Mouse (Mus musculus): Measurements from ENCODE around the gene Nhs.

Nhs gene

DNA sequence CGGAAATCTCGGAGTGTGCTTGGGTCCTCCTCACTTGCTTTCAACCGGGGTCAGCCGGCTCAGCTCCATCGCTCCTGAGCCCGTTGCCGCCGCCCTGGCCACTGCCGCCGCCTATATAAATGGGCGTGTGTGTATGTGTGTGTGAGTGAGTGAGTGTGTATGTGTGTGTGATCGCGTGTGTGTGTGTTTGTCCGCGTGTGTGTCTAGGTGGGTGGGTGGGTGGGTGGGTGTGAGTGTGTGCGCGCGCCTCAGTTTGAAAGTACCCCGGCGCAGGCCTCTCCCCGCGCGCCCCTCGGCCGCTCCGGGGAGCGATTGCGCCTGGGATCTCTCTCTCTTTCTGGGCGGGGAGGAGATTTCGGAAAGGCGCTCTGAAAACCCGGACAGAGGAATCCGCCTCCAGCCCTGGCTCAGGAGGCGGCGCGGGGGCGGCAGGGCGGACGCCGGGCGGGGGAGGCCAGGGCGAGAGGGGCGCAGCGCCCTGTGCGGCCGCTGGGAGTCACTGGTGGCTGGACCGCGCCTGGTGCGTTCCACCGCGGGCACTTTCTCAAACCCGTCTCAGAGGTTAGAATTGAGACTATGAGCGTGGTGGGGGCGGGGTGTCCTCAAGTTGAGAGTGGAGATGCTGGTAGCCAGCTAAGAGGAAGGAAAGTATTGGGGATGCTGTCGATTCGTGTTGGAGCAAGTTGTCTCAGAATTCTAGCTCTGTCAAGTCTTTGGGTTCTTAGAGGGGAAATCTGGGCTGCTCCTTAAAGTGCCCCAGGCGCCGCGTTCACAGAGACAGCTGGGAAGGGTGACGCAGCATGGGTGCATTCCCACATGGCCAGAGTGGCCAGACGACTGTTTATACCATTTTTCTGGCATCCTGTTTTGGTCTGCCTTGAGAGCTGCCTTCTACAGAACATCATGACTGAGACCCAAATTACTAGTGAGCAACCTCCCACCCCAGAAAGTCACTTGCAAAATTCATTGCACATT lies at the start of gene Nhs:
Gene Nhs (minus strand): TSS at position 94 of the 975 bp plus-strand sequence.
- DNase-seq (ENCODE audit: extremely low read depth, insufficient read length, low spot score): peak; percentile 86

DNA sequence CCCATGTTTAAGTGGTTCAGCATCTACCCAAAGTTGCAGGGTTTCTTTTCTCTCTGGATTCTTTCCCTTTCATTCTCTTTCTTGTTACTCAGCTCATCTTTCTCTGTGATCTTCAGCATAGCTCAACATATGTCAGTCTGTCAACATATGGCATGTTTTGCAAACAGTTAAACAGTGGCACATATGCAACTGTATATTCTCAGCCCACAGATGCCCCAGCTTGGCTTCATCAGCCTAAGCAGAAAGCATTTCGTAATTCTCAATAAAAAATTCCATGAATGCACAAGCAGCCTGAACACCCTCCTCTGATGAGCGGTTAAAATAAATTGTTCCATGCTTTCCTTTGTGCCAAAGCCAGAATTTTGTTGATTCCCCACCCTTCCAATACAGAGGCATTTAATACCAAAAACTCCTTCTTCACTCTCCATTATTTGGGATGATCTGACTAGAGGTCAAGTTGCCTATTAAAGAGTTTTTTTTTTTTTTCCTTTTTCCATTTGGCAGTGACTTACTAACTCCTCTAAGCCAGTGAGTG lies 46.9 kb upstream of the Nhs start:
- no peak for DNase-seq (ENCODE audit: extremely low read depth, insufficient read length, low spot score)

DNA sequence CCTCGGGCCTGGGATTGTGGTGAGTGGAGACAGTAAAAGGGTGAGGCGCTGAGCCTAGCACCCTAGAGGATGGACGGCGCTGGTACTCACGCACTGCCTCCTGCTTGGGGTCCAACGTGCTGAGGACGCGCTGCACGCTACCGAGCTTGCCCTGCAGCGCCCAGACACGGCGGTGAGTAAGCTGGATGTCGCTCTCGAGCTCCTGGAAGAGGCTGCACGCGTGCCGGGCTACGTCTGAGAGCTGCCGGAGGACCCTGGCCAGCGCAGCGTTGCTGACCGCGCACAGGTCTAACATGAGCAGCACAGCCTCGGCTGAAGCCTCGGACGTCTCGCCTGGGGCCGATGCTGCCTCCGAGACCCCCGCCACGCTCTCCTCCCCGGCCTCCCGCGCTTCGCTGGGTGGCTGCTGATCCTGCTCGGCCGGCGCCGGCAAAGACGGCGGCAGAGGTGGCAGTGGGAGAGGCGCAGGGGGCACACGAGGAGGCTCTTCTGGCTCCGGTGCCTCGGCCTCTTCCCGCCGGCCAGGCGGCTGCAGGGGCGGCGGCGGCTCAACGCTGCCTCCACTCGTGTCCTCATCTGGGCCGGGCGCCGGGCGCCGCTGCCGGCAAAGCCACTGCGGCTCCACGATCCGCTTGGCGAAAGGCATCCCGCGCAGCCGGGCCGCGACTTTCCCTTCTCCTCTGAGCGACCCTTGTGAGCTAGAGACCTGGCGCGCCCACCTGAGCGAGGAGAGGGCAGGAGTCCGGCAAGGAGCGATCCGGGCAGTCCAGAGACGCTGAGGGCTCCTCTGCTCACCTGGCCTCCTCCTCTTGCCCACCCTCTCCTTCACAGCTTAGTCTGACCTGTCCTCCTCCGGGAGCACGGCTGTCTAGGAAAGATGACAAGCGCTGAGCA lies 540 bp downstream of the Nhs start:
- peak; percentile 78 for DNase-seq (ENCODE audit: extremely low read depth, insufficient read length, low spot score)

DNA sequence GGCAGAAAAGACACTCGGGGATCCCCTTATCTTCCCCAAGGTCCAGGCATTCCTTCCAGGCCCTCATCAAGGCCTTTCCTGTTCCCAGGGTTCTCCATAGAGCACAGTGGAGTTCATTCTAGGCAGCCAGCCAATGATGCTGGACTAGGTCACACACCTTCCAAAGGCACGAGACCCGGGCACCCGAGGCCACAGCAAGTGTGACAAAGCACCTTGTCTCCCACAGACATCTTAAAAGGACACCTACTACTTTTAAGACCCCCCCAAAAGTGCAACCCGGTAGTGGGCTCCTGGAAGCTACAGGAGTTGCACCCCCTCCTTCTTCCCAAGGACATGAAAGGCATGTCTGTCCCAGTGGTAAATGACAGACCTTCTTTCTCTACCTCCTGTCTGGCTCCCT lies 1.4 kb downstream of the Nhs start:
- DNase-seq (ENCODE audit: extremely low read depth, insufficient read length, low spot score): peak; percentile 9

DNA sequence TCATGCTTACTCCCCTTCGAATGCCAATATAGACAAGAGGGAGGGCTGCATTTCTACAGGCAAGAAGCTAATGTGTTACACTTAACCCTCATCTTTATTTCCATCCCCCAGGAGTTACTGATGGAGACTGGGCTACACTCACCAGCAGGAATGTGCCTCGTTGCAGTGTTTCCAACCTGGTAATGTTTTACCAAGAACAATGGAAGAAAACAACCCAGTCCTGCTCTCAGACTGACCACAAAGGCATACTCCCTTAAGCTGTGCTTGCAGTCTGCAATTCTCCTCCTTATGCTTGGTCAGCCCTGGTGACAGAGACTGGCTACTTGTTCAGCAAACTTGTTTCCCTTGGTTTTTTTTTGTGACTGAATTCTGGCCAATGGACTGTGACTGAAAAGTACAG lies 21.7 kb downstream of the Nhs start:
- no peak for DNase-seq (ENCODE audit: extremely low read depth, insufficient read length, low spot score)

DNA sequence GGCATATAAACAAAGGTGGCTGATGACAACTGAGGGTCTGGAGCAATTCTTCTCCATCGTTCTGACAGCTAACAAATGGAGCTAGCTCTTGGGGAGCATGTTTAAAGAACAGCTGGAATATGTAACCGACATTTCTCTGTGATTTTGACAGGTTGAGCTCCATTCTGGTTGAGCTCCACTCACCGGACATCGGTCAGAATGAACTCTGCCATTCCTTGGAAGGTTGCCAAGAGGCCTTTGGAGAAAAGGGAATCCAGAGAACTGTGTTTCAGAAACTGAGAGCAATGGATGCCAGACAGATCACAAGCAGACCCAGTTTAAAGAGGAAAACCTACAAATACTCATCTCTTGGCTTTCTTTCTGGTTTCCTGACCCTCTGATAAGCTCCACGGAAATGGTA lies 46.3 kb downstream of the Nhs start:
- DNase-seq (ENCODE audit: extremely low read depth, insufficient read length, low spot score): no peak

DNA sequence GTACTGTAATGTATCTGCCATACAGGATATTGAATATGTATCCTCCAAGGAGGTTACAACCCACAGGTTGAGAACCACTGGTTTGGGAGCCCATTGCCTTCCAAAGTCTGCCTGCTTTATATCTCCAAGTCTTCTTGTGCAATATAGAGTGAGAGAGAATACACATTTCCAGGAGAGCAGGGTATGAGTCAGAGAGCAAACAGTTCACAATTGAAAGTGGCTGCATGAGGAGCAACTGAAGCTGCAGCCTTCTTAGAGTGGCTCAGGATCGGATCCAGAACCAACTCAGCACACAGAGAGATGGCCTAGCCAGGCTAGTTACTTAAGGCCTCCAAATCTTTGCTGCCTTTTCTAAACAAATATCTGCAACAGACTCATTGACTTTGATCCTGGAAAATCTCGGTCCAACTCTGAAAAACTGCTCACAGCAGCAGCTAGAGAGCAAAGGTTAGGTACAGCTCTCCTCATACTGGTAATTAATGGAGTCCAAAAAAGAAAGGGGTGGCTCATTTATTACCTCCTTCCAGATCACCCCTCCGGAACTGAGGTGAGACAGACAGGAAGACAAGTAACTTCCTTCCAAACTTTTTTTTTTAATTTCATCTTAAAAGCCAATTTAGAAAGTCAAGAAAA lies 56.6 kb downstream of the Nhs start:
- DNase-seq (ENCODE audit: extremely low read depth, insufficient read length, low spot score): no peak

DNA sequence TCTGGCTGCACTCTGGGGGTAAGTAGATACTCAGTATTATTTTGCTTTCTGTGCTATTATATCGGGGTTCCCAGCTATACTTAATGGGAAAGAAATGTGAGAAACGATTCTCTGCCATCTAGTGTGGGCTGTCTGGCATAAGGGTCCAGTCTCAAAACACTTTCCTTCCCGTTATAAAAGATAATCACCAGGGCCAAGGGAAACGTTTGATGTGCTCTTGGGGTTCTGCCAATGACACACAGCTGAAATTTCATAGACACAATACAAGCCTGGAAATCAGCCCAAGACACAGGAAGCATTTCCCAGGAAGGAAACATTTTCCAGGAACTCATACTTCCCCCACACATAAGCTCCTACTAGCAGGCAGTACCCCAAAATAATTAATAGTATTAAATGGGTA lies 61.2 kb downstream of the Nhs start:
- no peak for DNase-seq (ENCODE audit: extremely low read depth, insufficient read length, low spot score)

DNA sequence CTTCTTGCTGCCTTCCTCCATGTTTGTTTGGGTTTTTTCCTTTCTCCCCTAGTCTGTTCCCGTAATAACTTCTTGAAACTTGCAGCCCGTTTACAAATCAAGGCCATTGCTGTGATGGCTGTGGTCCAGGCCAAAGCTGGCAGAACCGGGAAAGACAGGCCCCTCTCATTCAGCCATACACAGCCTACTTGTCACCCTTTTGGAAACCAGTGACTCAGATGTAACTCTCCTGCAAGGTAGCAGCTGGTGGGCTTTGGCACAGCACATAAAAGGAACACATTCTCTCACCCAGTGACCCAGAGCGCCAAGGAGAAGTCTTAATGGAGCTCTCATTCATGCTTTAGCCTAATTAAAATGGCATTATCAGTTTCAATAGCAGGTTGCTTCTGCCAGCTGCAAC lies 72.2 kb downstream of the Nhs start:
- no peak for DNase-seq (ENCODE audit: extremely low read depth, insufficient read length, low spot score)

DNA sequence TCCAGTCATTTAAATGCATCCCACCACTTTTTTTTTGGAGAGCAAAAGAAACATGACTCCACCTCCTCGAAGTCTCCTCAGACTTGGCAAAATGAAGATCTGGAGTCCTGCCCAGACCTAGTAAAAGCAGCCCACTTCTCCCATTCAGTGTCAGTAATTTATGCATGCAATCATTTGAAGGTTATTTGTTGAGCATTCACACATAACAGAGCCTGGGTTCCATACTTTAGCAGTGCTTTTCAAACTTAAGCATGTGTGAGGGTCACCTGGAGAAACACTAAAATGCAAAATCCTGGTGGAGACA lies 73.7 kb downstream of the Nhs start:
- DNase-seq (ENCODE audit: extremely low read depth, insufficient read length, low spot score): no peak

DNA sequence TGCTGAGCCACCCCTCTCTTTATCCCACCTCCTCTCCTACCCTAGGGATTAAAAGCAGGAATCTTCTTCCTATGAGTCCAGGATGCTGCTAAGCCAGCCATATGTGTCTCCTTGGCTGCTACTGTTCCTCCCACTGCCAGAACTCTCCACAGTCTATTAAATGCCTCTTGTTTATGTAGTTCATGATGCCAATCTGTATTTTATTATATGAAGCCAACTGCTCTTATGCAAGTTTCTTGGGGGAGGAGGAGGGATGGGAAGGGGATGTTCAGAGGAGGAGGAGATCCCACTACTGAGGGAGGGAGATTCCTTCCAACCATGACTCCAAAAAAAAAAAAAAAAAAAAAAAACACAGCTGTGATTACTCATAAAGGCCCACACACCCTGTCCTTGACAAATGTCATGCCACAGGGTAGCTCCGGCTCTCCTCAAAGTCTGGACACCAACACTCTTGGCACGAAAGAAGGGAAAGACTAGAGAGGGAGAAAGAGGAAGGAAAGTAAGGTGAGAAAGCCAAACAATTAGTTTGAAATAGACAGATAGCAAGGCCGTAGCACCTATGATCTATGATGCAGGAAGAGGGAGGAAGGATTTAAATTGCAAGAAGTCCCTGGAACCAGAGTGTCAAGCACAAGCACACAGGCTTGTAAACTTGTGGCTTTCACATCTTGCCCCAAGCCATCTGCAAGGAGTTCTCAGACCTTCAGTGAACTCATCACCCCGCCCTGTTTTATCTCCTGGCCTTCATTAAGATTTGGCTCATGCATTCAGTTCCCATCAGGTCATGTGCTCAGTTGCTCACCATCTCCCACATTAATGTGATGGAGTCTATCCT lies 74.3 kb downstream of the Nhs start:
- peak; percentile 26 for DNase-seq (ENCODE audit: extremely low read depth, insufficient read length, low spot score)

DNA sequence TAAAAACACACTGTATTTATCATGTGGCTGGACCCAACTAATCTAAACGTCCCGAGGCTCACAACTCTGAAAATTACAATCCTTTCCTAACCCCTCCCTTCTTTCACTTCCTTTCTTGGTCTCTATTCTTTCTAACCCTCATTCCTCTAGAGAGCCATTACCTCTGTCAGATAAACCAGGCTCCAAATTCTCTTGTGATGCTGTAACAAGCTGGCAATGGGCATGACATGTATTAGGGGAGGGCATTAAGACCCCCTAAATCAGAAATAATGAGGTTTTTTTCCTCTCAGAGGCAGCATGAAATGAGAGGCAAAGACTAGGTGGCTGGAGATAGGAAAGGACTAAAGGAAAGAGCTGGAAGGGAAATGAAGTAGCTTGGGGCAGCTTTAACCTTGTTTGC lies 96.4 kb downstream of the Nhs start:
- DNase-seq (ENCODE audit: extremely low read depth, insufficient read length, low spot score): no peak

- peak; percentile 9 for DNase-seq (ENCODE audit: extremely low read depth, insufficient read length, low spot score)
These were observed 103.9 kb downstream of the Nhs start for GRCm38 (mm10) chrX:162055635-162056034.

GRCm38 (mm10) chrX:162053566-162053965 lies 106.0 kb downstream of the Nhs start:
- DNase-seq (ENCODE audit: extremely low read depth, insufficient read length, low spot score): no peak

GRCm38 (mm10) chrX:162052534-162052933 lies 107.0 kb downstream of the Nhs start:
- DNase-seq (ENCODE audit: extremely low read depth, insufficient read length, low spot score): no peak

DNA sequence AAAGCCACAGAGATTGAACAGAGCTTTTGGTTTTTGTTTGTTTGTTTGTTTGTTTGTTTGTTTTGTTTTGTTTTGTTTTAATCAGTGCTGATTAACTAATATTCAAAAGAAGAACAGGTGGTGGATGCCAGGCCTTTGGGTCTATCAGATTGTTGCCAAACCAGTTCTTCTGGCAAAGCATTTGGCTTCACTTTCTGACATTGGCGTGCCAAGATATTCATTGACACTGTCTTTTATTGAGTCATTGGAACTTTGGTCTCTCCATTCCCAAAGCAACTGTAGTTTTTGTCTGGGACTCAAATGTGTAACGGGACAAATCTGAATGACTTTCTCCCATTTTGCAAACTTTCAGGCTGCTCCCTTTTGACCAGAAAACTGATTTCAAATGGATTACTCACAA lies 109.9 kb downstream of the Nhs start:
- no peak for DNase-seq (ENCODE audit: extremely low read depth, insufficient read length, low spot score)

GRCm38 (mm10) chrX:162045527-162045926 lies 114.0 kb downstream of the Nhs start:
- DNase-seq (ENCODE audit: extremely low read depth, insufficient read length, low spot score): no peak

GRCm38 (mm10) chrX:162044109-162044508 lies 115.4 kb downstream of the Nhs start:
- no peak for DNase-seq (ENCODE audit: extremely low read depth, insufficient read length, low spot score)

DNA sequence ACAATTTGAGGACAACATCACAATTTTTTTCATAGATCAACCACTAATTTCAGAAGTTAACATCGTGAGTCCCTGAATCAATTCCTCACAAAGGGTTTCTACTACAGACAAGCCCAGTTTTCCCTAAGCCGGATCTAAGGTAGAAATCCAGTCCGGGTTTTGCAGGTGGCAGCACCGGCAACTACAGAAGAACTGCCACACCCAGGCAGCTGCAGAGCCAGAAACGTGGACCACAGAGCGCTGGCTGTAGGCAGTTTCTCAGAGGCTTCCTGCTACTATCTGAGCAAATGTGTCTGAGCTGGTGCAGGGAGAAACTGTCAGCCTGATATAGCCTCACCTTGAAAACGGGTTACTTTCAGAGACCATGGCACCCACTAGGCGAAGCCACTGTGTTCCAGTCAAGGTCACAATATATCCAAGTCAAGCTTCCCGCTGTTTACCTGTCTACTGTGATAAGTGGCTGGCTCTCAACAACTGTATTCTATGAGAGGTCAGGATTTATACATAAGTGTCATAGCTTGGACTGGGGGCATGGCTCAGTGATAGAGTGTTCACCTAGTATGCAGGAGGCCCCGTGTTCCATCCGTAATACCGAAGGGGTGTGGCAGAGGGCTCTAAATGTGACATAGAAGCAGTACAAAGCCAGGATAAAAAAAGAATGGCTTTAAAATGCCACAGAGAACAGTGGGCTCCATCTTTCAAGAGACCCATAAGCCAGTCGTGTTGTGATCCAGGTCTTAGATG lies 134.1 kb downstream of the Nhs start:
- DNase-seq (ENCODE audit: extremely low read depth, insufficient read length, low spot score): peak; percentile 43
